Mouse (Mus musculus) liver, embryonic 14.5 days (tissue): ENCODE measurements around the gene Hps6. TPM values are rescaled to one million over a fixed set of nuclear protein-coding genes. Genes with fewer than 3 reads are reported as not detected.

Experiments used
- ATAC-seq: fragments of 200-750 bp; cut with Nextera tagmentation; 2 replicates; pipeline ENCODE4 v1.8.0; 2017; ENCODE audit warnings: moderate number of reproducible peaks, mild to moderate bottlenecking, moderate library complexity; ENCODE audit not compliant: insufficient read depth
- DNase-seq, 3 experiments: peaks; one replicate each; pipeline ENCODE4 v3.0.0-alpha.2; 2012 to 2013; ENCODE audit warnings: low read depth in 3 of 3, low spot score in 3 of 3
- H3K27ac ChIP-seq: fragments of 300-500 bp; sonication (generic); 2 replicates; pipeline ENCODE4 v1.5.1; 2014; ENCODE audit warnings: moderate library complexity, mild to moderate bottlenecking, control low read depth, inconsistent platforms
- H3K27me3 ChIP-seq: fragments of 300-500 bp; sonication (generic); 2 replicates; pipeline ENCODE4 v1.6.1; 2014; ENCODE audit warnings: mild to moderate bottlenecking, low read length, moderate library complexity; ENCODE audit not compliant: control insufficient read depth, insufficient read depth
- H3K36me3 ChIP-seq: fragments of 300-500 bp; sonication (generic); replicated peaks from 2 replicates; pipeline ENCODE4 v1.6.1; 2014; ENCODE audit warnings: low read depth; ENCODE audit not compliant: control insufficient read depth, insufficient read depth
- H3K4me1 ChIP-seq, 2 experiments: fragments of 200-500 bp in 1 of 2; fragments of 300-500 bp in 1 of 2; sonication (generic) in 1 of 2; replicated peaks; 2 replicates each; pipeline ENCODE4 v1.6.1; 2012 to 2014; ENCODE audit warnings: antibody characterized with exemption in 1 of 2, inconsistent platforms in 1 of 2, low read length in 1 of 2; ENCODE audit not compliant: control insufficient read depth in 2 of 2, insufficient read depth in 2 of 2
- H3K4me2 ChIP-seq: fragments of 300-500 bp; sonication (generic); 2 replicates; pipeline ENCODE4 v1.6.1; 2014; ENCODE audit warnings: low read depth, mild to moderate bottlenecking, control low read depth, moderate library complexity
- H3K4me3 ChIP-seq, 2 experiments: fragments of 200-500 bp in 1 of 2; fragments of 300-500 bp in 1 of 2; sonication (generic) in 1 of 2; 2 replicates each; pipeline ENCODE4 v1.5.1; 2012 to 2014; ENCODE audit warnings: low read depth in 2 of 2, low read length in 2 of 2, mild to moderate bottlenecking in 2 of 2, control low read depth in 1 of 2, inconsistent platforms in 1 of 2, moderate library complexity in 1 of 2; ENCODE audit not compliant: insufficient read depth in 1 of 2
- H3K9ac ChIP-seq: fragments of 300-500 bp; sonication (generic); replicated peaks from 2 replicates; pipeline ENCODE4 v1.6.1; 2014; ENCODE audit warnings: mild to moderate bottlenecking, control low read depth, moderate library complexity
- H3K9me3 ChIP-seq: fragments of 300-500 bp; sonication (generic); 2 replicates; pipeline ENCODE4 v1.6.1; 2016; ENCODE audit warnings: low read length, mixed read lengths; ENCODE audit not compliant: control insufficient read depth
- CTCF ChIP-seq: IDR thresholded peaks from 2 replicates; pipeline ENCODE4 v1.5.1; 2016; ENCODE audit warnings: antibody characterized with exemption, low read depth, control low read depth
- EP300 ChIP-seq: IDR thresholded peaks from 2 replicates; pipeline ENCODE4 v1.6.1; 2016; ENCODE audit warnings: antibody characterized with exemption, low read depth
- WGBS: fragments of 180-500 bp; shearing (Covaris S2); extraction: QIAGEN DNeasy Blood & Tissue Kit; methylation state at CpG from one replicate; pipeline ENCODE4 v1.1.7; 2014; ENCODE audit not compliant: insufficient replicate concordance; 5-methylcytosine and 5-hydroxymethylcytosine counted together
- polyA plus RNA-seq, 2 experiments: library from polyadenylated mRNA; depleted of rRNA in 1 of 2; stranded (reverse) in 1 of 2; unstranded in 1 of 2; fragments of >200 nt; fragmentation: Nextera tagmentation in 1 of 2; extraction: Ambion mirVana in 1 of 2; gene quantifications; 2 replicates each; pipeline versions ENCODE4 v1.2.1 to v1.2.3; 2012 to 2014

Gene Hps6
- polyA plus RNA-seq, 2 experiments: 1.2 to 1.4 TPM

DNA sequence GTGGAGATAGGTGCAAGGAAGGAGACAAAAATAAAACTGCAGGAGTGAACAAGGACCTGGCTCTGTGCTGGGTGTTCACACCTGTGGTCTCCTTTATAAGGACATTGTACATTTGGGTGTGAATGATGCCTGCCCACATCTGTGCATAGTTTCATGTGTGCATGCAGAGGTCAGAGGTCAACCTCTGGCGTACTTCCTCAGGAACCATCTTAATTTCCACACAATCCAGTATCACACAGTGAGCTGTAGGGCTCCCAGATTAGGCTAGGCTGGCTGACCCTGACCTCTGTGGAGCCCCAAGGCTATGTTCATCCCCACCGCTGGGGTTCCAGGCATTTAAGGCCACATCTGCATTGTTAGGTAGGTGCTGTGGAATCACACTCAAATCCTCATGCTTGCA is 44.1 kb downstream of the Hps6 start:
- Histone ChIP-seq H3K9me3 (no peaks in the 10 kb centered on the region), H3K4me3 (no peak overlapping the region), H3K4me2 (no peak overlapping the region), H3K9ac (no peak overlapping the region), H3K27me3 (peaks cover 7% of the 10 kb centered on the region; the same call in 1 of the 2 replicates), H3K4me1 (peaks cover 15 to 34% of the 10 kb centered on the region in 2 experiments), H3K27ac (no peak overlapping the region), H3K36me3 (no peaks in the 10 kb centered on the region)
- ATAC-seq (no peak), DNase-seq (no peak)
- 81% methylated on average over 2 of the region's 2 CpGs for WGBS
- TF ChIP-seq EP300 (no peak), CTCF (no peak)

DNA sequence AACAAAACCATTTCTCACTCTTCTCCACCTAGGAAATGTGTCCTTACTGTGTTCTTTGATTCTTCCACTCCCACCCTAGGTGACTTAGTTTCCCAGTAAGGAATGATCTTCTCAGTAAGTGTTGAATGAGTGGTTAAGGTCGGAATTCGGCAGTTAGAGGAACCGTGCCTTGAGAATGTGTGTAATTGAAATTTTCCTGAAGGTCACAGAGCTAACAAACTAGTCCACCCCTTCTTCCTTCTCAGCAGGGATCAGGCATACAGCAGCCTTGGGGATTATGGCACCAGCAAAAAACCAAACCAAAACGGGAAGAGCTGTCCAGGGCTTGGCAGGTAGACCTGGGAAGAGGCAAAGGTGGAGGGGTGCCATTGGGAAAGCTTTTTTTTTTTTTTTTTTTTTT is 45.8 kb downstream of the Hps6 start:
- ATAC-seq (no peak), DNase-seq (no peak)
- Histone ChIP-seq H3K4me3 (no peak overlapping the region), H3K36me3 (no peaks in the 10 kb centered on the region), H3K9me3 (no peaks in the 10 kb centered on the region), H3K27ac (no peak overlapping the region), H3K9ac (no peak overlapping the region), H3K27me3 (peaks cover 7% of the 10 kb centered on the region; the same call in 1 of the 2 replicates), H3K4me2 (no peak overlapping the region), H3K4me1 (peaks cover 6 to 18% of the 10 kb centered on the region in 2 experiments)
- 64% methylated on average over 4 of the region's 4 CpGs for WGBS
- TF ChIP-seq EP300: no peak
- TF ChIP-seq CTCF: no peak

- H3K4me1 ChIP-seq: peaks cover 6 to 15% of the 10 kb centered on the region in 2 experiments
- WGBS: 37% methylated on average over 2 of the region's 2 CpGs
- no peak overlapping the region for H3K4me2 ChIP-seq
- no peak for DNase-seq
- no peak overlapping the region for H3K4me3 ChIP-seq
- TF ChIP-seq CTCF (no peak), EP300 (no peak)
- no peaks in the 10 kb centered on the region for H3K36me3 ChIP-seq
- no peak overlapping the region for H3K27ac ChIP-seq
- no peak for ATAC-seq
- H3K27me3 ChIP-seq: peaks cover 7% of the 10 kb centered on the region; the same call in 1 of the 2 replicates
- H3K9ac ChIP-seq: no peak overlapping the region
- H3K9me3 ChIP-seq: no peaks in the 10 kb centered on the region
These were observed 47.2 kb downstream of the Hps6 start for GRCm38 (mm10) chr19:46050462-46050861.

Other genes with a start within 250 kb of the Hps6 start
- gene Mgea5, start 219.7 kb upstream of the Hps6 start, polyA plus RNA-seq (2012; rRNA removed): 17.1 and 25.2 TPM in 2 replicates
- gene Mgea5, start 219.7 kb upstream of the Hps6 start, polyA plus RNA-seq (2014; fragmentation: Nextera tagmentation; extraction: Ambion mirVana): 15.0 and 16.7 TPM in 2 replicates
- 1.7 TPM in 2 replicates for gene Kcnip2, start 187.4 kb upstream of the Hps6 start, polyA plus RNA-seq (2012; rRNA removed)
- 1.5 and 1.7 TPM in 2 replicates for gene Kcnip2, start 187.4 kb upstream of the Hps6 start, polyA plus RNA-seq (2014; fragmentation: Nextera tagmentation; extraction: Ambion mirVana)
- gene Armh3, start 5.0 kb upstream of the Hps6 start, polyA plus RNA-seq (2012; rRNA removed): 2.0 and 2.2 TPM in 2 replicates
- 2.6 and 2.8 TPM in 2 replicates for gene Armh3, start 5.0 kb upstream of the Hps6 start, polyA plus RNA-seq (2014; fragmentation: Nextera tagmentation; extraction: Ambion mirVana)
- 17.5 and 19.4 TPM in 2 replicates for gene Pprc1, start 41.4 kb downstream of the Hps6 start, polyA plus RNA-seq (2012; rRNA removed)
- 25.0 and 28.0 TPM in 2 replicates for gene Pprc1, start 41.4 kb downstream of the Hps6 start, polyA plus RNA-seq (2014; fragmentation: Nextera tagmentation; extraction: Ambion mirVana)
- gene Ldb1, start 41.7 kb downstream of the Hps6 start, polyA plus RNA-seq (2012; rRNA removed): 129 and 132 TPM in 2 replicates
- 22.8 and 29.0 TPM in 2 replicates for gene Ldb1, start 41.7 kb downstream of the Hps6 start, polyA plus RNA-seq (2014; fragmentation: Nextera tagmentation; extraction: Ambion mirVana)
- gene Nolc1, start 72.4 kb downstream of the Hps6 start, polyA plus RNA-seq (2012; rRNA removed): 36.6 and 63.9 TPM in 2 replicates
- gene Nolc1, start 72.4 kb downstream of the Hps6 start, polyA plus RNA-seq (2014; fragmentation: Nextera tagmentation; extraction: Ambion mirVana): 55.0 and 58.2 TPM in 2 replicates
- 0.02 TPM in 1 of 2 replicates, not detected in the other for gene Elovl3, start 128.4 kb downstream of the Hps6 start, polyA plus RNA-seq (2012; rRNA removed)
- not detected in 2 replicates for gene Elovl3, start 128.4 kb downstream of the Hps6 start, polyA plus RNA-seq (2014; fragmentation: Nextera tagmentation; extraction: Ambion mirVana)
- not detected in 2 replicates for gene Pitx3, start 144.8 kb downstream of the Hps6 start, polyA plus RNA-seq (2012; rRNA removed)
- not detected in 2 replicates for gene Pitx3, start 144.8 kb downstream of the Hps6 start, polyA plus RNA-seq (2014; fragmentation: Nextera tagmentation; extraction: Ambion mirVana)
- 14.6 and 17.4 TPM in 2 replicates for gene Gbf1, start 149.0 kb downstream of the Hps6 start, polyA plus RNA-seq (2012; rRNA removed)
- 11.2 and 14.0 TPM in 2 replicates for gene Gbf1, start 149.0 kb downstream of the Hps6 start, polyA plus RNA-seq (2014; fragmentation: Nextera tagmentation; extraction: Ambion mirVana)